Mouse (Mus musculus) heart, postnatal 0 days (tissue): ENCODE results near the gene Akt1. TPM values are rescaled to one million over a fixed set of nuclear protein-coding genes. Genes with fewer than 3 reads are reported as not detected.

ENCODE experiments used
- ATAC-seq: fragments of 200-750 bp; cut with Nextera tagmentation; 2 replicates; pipeline ENCODE4 v1.8.0; 2017; ENCODE audit warnings: low read depth, moderate number of reproducible peaks, moderate library complexity; ENCODE audit not compliant: insufficient read depth
- DNase-seq: peaks from one replicate; pipeline ENCODE4 v3.0.0-alpha.2; 2016; ENCODE audit warnings: low spot score
- H3K27ac ChIP-seq: fragments of 300-500 bp; sonication (generic); 2 replicates; pipeline ENCODE4 v1.5.1; 2014; ENCODE audit warnings: low read depth, mild to moderate bottlenecking
- H3K27me3 ChIP-seq: fragments of 300-500 bp; sonication (generic); 2 replicates; pipeline ENCODE4 v1.6.1; 2014; ENCODE audit warnings: low read length, mixed read lengths; ENCODE audit not compliant: control insufficient read depth, insufficient read depth
- H3K36me3 ChIP-seq: fragments of 300-500 bp; sonication (generic); replicated peaks from 2 replicates; pipeline ENCODE4 v1.6.1; 2014; ENCODE audit warnings: low read length, mixed read lengths; ENCODE audit not compliant: control insufficient read depth, insufficient read depth
- H3K4me1 ChIP-seq: fragments of 300-500 bp; sonication (generic); 2 replicates; pipeline ENCODE4 v1.6.1; 2014; ENCODE audit warnings: antibody characterized with exemption; ENCODE audit not compliant: control insufficient read depth, insufficient read depth
- H3K4me2 ChIP-seq: fragments of 300-500 bp; sonication (generic); 2 replicates; pipeline ENCODE4 v1.6.1; 2014; ENCODE audit warnings: low read depth, mild to moderate bottlenecking, low read length, moderate library complexity
- H3K4me3 ChIP-seq: fragments of 300-500 bp; sonication (generic); 2 replicates; pipeline ENCODE4 v1.5.1; 2014; ENCODE audit warnings: low read depth, low read length
- H3K9ac ChIP-seq: fragments of 300-500 bp; sonication (generic); replicated peaks from 2 replicates; pipeline ENCODE4 v1.6.1; 2014; ENCODE audit warnings: low read depth, low read length, mixed read lengths
- H3K9me3 ChIP-seq: fragments of 300-500 bp; sonication (generic); replicated peaks from 2 replicates; pipeline ENCODE4 v1.6.1; 2016; ENCODE audit warnings: low read length; ENCODE audit not compliant: control insufficient read depth
- CTCF ChIP-seq: IDR thresholded peaks from 2 replicates; pipeline ENCODE4 v1.5.1; 2016; ENCODE audit warnings: antibody characterized with exemption, control low read depth, low read depth
- EP300 ChIP-seq: IDR thresholded peaks from 2 replicates; pipeline ENCODE4 v1.6.1; 2016; ENCODE audit warnings: antibody characterized with exemption, low read depth
- WGBS: fragments of 180-500 bp; shearing (Covaris S2); extraction: QIAGEN DNeasy Blood & Tissue Kit; methylation state at CpG from one replicate; pipeline ENCODE4 v1.1.7; 2014; 5-methylcytosine and 5-hydroxymethylcytosine counted together
- polyA plus RNA-seq: library from polyadenylated mRNA; unstranded; fragments of >200 nt; fragmentation: Nextera tagmentation; extraction: Ambion mirVana; gene quantifications from 2 replicates; pipeline ENCODE4 v1.2.1, GENCODE M21; 2015
- total RNA-seq: library from RNA; depleted of rRNA; stranded (reverse); fragments of >200 nt; gene quantifications from 2 replicates; pipeline ENCODE4 v1.2.3, GENCODE M21; 2014; ENCODE audit warnings: low replicate concordance

The Akt1 gene
- total and polyA plus RNA-seq, 2 experiments from 2014 or later, result 70.9 to 206 TPM

- peaks cover 8% of the 10 kb centered on the region; the same call in 1 of the 2 replicates for H3K27me3 ChIP-seq
- 8% methylated on average over 66 of the region's 87 CpGs for WGBS
- ATAC-seq, result peak; percentile 15
Observed at GRCm38 (mm10) chr12:112679027-112679996, 4.6 kb upstream of the Akt1 start.

DNA sequence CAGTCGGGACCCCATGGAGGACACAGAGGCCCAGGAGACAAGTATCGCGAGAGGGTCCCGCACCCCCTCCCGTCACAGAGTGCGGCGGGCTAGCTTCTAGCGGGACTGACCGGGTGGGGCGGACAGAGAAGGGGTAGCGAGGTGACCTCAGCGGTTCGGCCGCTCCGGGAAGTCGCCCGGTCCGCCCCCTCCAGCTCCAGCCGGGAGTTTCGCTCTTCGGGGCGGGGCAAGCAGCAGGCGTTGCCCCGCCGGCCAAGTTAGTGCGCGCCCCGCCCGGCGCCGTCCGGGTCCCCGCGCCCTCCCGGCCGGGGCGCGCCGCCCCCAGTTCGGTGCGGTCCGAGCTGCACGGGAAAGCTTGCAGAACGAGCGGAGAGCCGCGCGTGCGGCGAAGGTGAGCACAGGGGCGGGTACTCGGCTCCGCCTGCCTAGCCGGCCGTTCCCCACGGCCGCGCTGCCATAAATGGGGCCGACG is 3.9 kb upstream of the Akt1 start, which contains the start of gene Zbtb42:
Gene Zbtb42 (plus strand): TSS at position 274 of the 472 bp plus-strand sequence.
- peak within 1 kb of the TSS; percentile 81 for H3K4me3 ChIP-seq
- peak within 1 kb of the TSS; percentile 72 for H3K9ac ChIP-seq
- peak within 1 kb of the TSS; percentile 79 for H3K27ac ChIP-seq
- peak; percentile 74 for DNase-seq
- H3K4me2 ChIP-seq, result peak within 1 kb of the TSS; percentile 95
- under 1% methylated on average over 38 of the region's 60 CpGs for WGBS
- H3K9me3 ChIP-seq, result no peaks in the 10 kb centered on the region
- H3K27me3 ChIP-seq, result peaks cover 8% of the 10 kb centered on the region; the same call in 1 of the 2 replicates
- peaks cover 23% of the 10 kb centered on the region; the same call in 1 of the 2 replicates for H3K36me3 ChIP-seq
- peaks cover 15% of the 10 kb centered on the region for H3K4me1 ChIP-seq
- TF ChIP-seq EP300, result no peak
- no peak; the same call in 1 of the 2 replicates for TF ChIP-seq CTCF
- ATAC-seq, result peak; percentile 58

More at GRCm38 (mm10) chr12:112679027-112679996, 4.6 kb upstream of the Akt1 start:
- peak overlapping the region; percentile 72 for H3K9ac ChIP-seq
- peak overlapping the region; percentile 95 for H3K4me2 ChIP-seq
- H3K4me3 ChIP-seq, result peak overlapping the region; percentile 81
- H3K9me3 ChIP-seq, result no peaks in the 10 kb centered on the region
- TF ChIP-seq EP300 (no peak), CTCF (no peak)
- peak overlapping the region; percentile 79 for H3K27ac ChIP-seq
- DNase-seq, result no peak
- peaks cover 23% of the 10 kb centered on the region; the same call in 1 of the 2 replicates for H3K36me3 ChIP-seq
- H3K4me1 ChIP-seq, result peaks cover 15% of the 10 kb centered on the region

DNA sequence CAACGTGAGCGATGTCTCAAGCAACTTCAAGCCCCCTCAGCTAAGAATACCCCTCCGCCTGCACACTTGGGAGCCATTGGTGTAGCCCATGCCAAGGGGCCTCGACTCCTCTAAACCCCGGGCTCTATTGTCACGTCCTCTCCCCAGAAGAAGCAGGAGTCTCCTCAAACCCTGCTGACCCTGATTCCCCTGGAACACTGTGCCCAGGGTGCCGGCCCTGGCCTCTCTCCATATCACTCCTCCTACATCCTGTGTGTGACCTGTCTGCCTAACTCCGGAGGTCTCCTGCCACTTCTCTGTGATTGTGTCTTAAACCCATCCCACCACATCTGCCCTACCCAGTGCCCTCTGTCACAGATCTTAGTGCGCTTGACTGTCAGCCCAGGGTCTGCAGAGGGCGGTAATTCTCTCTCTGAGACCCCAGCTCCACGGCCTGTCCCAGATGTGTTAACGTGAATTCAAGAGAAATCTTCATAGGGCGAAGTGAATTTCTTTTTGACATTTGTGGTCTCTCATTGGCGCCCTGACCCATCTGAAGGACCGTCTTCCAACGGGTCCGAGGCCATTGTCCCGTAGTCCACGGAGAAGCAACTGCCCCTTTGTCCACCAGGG is 3.4 kb upstream of the Akt1 start:
- WGBS, result 30% methylated on average over 19 of the region's 19 CpGs
- H3K4me3 ChIP-seq, result peak overlapping the region; percentile 81
- H3K4me1 ChIP-seq, result peaks cover 15% of the 10 kb centered on the region
- ATAC-seq (no peak), DNase-seq (no peak)
- peaks cover 23% of the 10 kb centered on the region; the same call in 1 of the 2 replicates for H3K36me3 ChIP-seq
- H3K27me3 ChIP-seq, result peaks cover 8% of the 10 kb centered on the region; the same call in 1 of the 2 replicates
- H3K4me2 ChIP-seq, result peak overlapping the region; percentile 95
- TF ChIP-seq EP300 (no peak), CTCF (0 out of 2 replicates have a peak, but pooled peaks have one; percentile 38)
- no peaks in the 10 kb centered on the region for H3K9me3 ChIP-seq
- H3K27ac ChIP-seq, result peak overlapping the region; percentile 79
- H3K9ac ChIP-seq, result peak overlapping the region; percentile 72

DNA sequence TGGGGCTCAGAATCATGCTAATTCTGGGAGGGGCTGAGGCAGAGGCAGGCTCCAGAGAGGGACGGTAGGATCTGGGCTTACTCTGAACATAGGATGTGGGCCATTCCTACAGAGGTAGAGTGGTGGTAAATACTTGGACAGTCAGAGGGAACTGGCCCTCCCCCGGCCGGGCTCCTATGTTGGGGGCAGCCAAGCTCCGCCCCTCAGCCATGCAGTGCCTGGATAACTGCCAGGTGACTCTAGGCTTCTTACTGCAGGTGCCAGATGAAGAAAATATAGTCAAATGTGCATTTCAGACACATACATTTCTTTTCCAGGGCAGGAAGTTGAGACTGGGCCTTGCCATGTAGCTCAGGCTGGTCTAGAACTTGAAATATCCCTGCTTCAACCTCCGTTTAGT is 2.4 kb upstream of the Akt1 start:
- ATAC-seq (no peak), DNase-seq (no peak)
- Histone ChIP-seq H3K36me3 (peaks cover 22% of the 10 kb centered on the region; the same call in 1 of the 2 replicates), H3K4me3 (no peak overlapping the region), H3K9ac (no peak overlapping the region), H3K27me3 (peaks cover 8% of the 10 kb centered on the region; the same call in 1 of the 2 replicates), H3K9me3 (no peaks in the 10 kb centered on the region), H3K4me2 (no peak overlapping the region), H3K4me1 (peaks cover 23% of the 10 kb centered on the region), H3K27ac (no peak overlapping the region)
- 33% methylated on average over 5 of the region's 5 CpGs for WGBS
- TF ChIP-seq EP300 (no peak), CTCF (no peak)
